Mouse (Mus musculus): Measurements from ENCODE around the gene Alg3. TPM values are rescaled to one million over a fixed set of nuclear protein-coding genes. Genes with fewer than 3 reads are reported as not detected.

The Alg3 gene
- polyA plus RNA-seq, 1 experiment from 2014 or later: 55.4 TPM

DNA sequence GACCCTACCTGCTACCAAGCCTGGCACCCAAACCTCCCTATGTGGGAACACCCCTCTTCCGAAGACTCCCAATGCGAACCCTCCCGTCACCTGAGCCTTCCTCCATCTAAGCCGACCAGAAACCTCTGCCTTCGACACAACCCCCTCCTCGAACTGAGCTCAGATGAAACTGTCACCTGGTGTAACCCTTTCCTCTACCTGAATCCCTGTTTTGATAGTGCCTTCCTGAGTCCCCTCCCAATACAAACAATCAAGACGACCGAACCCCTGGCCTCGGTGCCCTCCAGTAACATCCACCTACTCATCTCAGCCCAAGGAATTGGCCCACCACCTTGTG is 8.8 kb upstream of the Alg3 start:
- no peaks in the 10 kb centered on the region for H3K9me3 ChIP-seq (ENCODE audit: control insufficient read depth, low read length)
- 0 out of 2 replicates have a peak, but pooled peaks have one; percentile 10 for ATAC-seq (ENCODE audit: insufficient number of reproducible peaks, low FRiP score, low TSS enrichment, low read depth)
- under 1% methylated on average over 9 of the region's 9 CpGs for WGBS

GRCm38 (mm10) chr16:20619541-20620398 is 8.2 kb upstream of the Alg3 start:
- 2% methylated on average over 82 of the region's 83 CpGs for WGBS
- Histone ChIP-seq H3K36me3 (ENCODE audit: control insufficient read depth, insufficient read depth, low read length) (no peaks in the 10 kb centered on the region), H3K9ac (ENCODE audit: low read length) (no peak overlapping the region; the same call in 1 of the 2 replicates), H3K4me1 (ENCODE audit: control insufficient read depth, insufficient read depth, low read length) (peaks cover 16% of the 10 kb centered on the region), H3K27ac (replicated peaks; ENCODE audit: low read depth, low read length) (no peak overlapping the region), H3K4me2 (ENCODE audit: low read depth, severe bottlenecking) (peak overlapping the region; percentile 99), H3K27me3 (ENCODE audit: control insufficient read depth, insufficient read depth, low read length) (peaks cover 23% of the 10 kb centered on the region), H3K9me3 (ENCODE audit: control insufficient read depth, low read length) (no peaks in the 10 kb centered on the region), H3K4me3 (ENCODE audit: low read depth, low read length) (peak overlapping the region; percentile 72)
- DNase-seq (ENCODE audit: low spot score): peak; percentile 70
- peak; percentile 48; the same call in 1 of the 2 replicates for ATAC-seq (ENCODE audit: insufficient number of reproducible peaks, low FRiP score, low TSS enrichment, low read depth)

More for the DNA sequence above, 8.8 kb upstream of the Alg3 start:
- no peak overlapping the region for H3K27ac ChIP-seq (replicated peaks; ENCODE audit: low read depth, low read length)
- no peaks in the 10 kb centered on the region for H3K36me3 ChIP-seq (ENCODE audit: control insufficient read depth, insufficient read depth, low read length)
- H3K4me2 ChIP-seq (ENCODE audit: low read depth, severe bottlenecking): peak overlapping the region; percentile 99
- DNase-seq (ENCODE audit: low spot score): no peak
- H3K4me1 ChIP-seq (ENCODE audit: control insufficient read depth, insufficient read depth, low read length): peaks cover 16% of the 10 kb centered on the region
- H3K27me3 ChIP-seq (ENCODE audit: control insufficient read depth, insufficient read depth, low read length): peaks cover 23% of the 10 kb centered on the region
- H3K9ac ChIP-seq (ENCODE audit: low read length): no peak overlapping the region; the same call in 1 of the 2 replicates
- peak overlapping the region; percentile 72 for H3K4me3 ChIP-seq (ENCODE audit: low read depth, low read length)

DNA sequence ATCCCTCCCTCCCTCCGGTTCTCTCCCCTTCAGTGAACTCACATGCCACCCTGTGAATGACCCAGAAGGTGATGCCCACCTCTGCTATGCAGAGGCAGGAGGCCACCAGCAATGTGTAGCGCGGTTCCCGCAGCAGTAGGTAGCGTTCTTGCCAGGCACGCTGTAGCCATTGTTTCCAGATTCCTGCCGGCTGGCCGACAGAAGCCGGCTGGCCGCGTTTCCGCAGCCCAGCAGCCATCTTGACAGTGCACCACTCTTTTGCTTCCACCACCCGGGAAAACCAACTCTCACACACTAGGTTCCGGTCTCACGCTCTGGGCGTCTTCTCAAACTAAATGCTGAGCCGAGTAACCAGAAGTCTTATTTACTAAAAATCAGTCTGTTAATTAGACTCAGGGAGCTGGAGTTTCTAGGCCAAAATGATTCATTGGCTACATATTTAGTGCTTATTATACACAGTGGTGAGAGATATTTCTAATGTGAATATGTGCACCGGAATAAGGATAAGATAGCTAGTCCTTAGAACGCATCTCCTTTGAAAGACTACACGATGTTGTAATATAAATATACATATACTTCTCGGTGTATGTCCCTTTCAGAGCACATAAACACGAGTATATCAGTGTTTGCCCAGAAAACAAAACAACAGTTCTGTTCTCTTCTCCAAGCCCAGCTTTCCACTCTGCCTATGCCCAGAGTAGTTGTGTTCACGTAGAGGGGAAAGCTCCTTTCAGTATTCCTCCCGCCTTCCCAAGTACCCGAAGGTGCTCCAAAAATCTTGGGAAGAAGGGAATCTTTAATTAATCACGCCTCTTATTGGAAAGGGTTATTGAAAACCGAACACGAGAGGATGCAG is 806 bp downstream of the Alg3 start:
- H3K36me3 ChIP-seq (ENCODE audit: control insufficient read depth, insufficient read depth, low read length): peaks cover 8% of the 10 kb centered on the region; the same call in 1 of the 2 replicates
- ATAC-seq (ENCODE audit: insufficient number of reproducible peaks, low FRiP score, low TSS enrichment, low read depth): peak; percentile 56; the same call in 1 of the 2 replicates
- no peaks in the 10 kb centered on the region for H3K27me3 ChIP-seq (ENCODE audit: control insufficient read depth, insufficient read depth, low read length)
- DNase-seq (ENCODE audit: low spot score): peak; percentile 89
- H3K9me3 ChIP-seq (ENCODE audit: control insufficient read depth, low read length): no peaks in the 10 kb centered on the region
- under 1% methylated on average over 28 of the region's 28 CpGs for WGBS
- H3K27ac ChIP-seq (replicated peaks; ENCODE audit: low read depth, low read length): peak overlapping the region; percentile 60; the same call in 1 of the 2 replicates
- H3K9ac ChIP-seq (ENCODE audit: low read length): peak overlapping the region; percentile 88
- peaks cover 3% of the 10 kb centered on the region; the same call in 1 of the 2 replicates for H3K4me1 ChIP-seq (ENCODE audit: control insufficient read depth, insufficient read depth, low read length)
- peak overlapping the region; percentile 87 for H3K4me2 ChIP-seq (ENCODE audit: low read depth, severe bottlenecking)
- peak overlapping the region; percentile 68 for H3K4me3 ChIP-seq (ENCODE audit: low read depth, low read length)

DNA sequence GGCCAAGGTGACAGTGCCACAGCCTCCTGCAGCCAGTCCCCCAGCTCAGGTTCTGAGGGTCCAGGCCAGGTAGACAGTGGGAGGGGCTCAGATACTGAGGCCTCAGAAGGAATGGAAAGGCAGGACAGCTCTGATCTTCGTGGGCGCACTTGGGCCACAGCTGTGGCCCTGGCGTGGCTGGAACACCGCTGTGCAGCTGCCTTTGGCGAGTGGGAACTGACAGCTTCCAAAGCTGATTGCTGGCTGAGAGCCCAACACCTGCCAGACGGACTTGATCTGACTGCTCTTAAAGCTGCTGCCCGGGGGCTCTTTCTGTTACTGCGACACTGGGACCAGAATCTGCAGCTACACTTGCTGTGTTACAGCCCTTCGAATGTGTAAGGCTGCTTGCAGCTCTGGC is 6.8 kb downstream of the Alg3 start:
- H3K36me3 ChIP-seq (ENCODE audit: control insufficient read depth, insufficient read depth, low read length): peaks cover 8% of the 10 kb centered on the region; the same call in 1 of the 2 replicates
- WGBS: 87% methylated on average over 9 of the region's 9 CpGs
- no peak for DNase-seq (ENCODE audit: low spot score)

GRCm38 (mm10) chr16:20600511-20600910 is 11.0 kb downstream of the Alg3 start:
- Histone ChIP-seq H3K27me3 (ENCODE audit: control insufficient read depth, insufficient read depth, low read length) (no peaks in the 10 kb centered on the region), H3K9ac (ENCODE audit: low read length) (no peak overlapping the region), H3K4me2 (ENCODE audit: low read depth, severe bottlenecking) (no peak overlapping the region), H3K4me3 (ENCODE audit: low read depth, low read length) (no peak overlapping the region), H3K36me3 (ENCODE audit: control insufficient read depth, insufficient read depth, low read length) (no peaks in the 10 kb centered on the region), H3K4me1 (ENCODE audit: control insufficient read depth, insufficient read depth, low read length) (no peaks in the 10 kb centered on the region), H3K27ac (replicated peaks; ENCODE audit: low read depth, low read length) (no peak overlapping the region), H3K9me3 (ENCODE audit: control insufficient read depth, low read length) (no peaks in the 10 kb centered on the region)
- ATAC-seq (ENCODE audit: insufficient number of reproducible peaks, low FRiP score, low TSS enrichment, low read depth): no peak
- 81% methylated on average over 5 of the region's 5 CpGs for WGBS
- no peak for DNase-seq (ENCODE audit: low spot score)

More for the DNA sequence above, 6.8 kb downstream of the Alg3 start:
- no peak for ATAC-seq (ENCODE audit: insufficient number of reproducible peaks, low FRiP score, low TSS enrichment, low read depth)
- H3K4me2 ChIP-seq (ENCODE audit: low read depth, severe bottlenecking): no peak overlapping the region
- no peak overlapping the region for H3K4me3 ChIP-seq (ENCODE audit: low read depth, low read length)
- no peaks in the 10 kb centered on the region for H3K27me3 ChIP-seq (ENCODE audit: control insufficient read depth, insufficient read depth, low read length)
- H3K4me1 ChIP-seq (ENCODE audit: control insufficient read depth, insufficient read depth, low read length): peaks cover 2% of the 10 kb centered on the region; the same call in 1 of the 2 replicates
- H3K9ac ChIP-seq (ENCODE audit: low read length): no peak overlapping the region
- H3K9me3 ChIP-seq (ENCODE audit: control insufficient read depth, low read length): no peaks in the 10 kb centered on the region
- H3K27ac ChIP-seq (replicated peaks; ENCODE audit: low read depth, low read length): no peak overlapping the region

DNA sequence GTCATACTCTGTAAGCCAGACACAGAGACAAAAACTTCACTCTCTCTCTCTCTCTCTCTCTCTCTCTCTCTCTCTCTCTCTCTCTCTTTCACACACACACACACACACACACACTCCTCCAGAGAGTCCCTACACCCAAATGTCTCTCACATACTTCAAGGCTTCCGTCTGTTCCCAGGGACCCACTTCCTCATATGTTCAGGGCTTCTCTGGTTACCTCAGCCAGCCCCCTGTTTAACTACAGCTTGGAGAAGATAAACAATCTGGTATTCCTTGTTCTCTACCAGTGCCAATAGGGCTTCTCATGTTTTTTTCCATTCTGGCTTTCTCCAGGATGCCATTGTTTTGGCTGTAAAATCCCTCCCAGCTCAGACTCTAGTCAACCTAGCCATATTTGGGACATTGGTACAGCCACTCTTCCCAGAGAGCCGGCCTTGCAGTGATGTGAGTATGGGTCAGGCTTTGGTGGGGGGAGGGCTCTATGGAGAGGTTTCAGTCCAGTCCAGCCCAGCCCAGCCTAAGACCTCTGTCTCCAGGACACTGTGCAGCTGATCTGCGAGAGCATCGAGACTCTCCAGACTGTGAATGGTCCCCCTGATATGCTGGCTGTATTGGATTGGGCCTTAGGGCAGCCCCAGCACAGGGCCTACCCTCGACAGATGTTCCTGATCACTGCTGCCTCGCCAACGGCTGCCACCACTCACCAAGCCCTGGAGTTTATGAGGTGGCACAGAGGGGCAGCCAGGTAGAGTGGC is 14.7 kb downstream of the Alg3 start:
- DNase-seq (ENCODE audit: low spot score): no peak
- Histone ChIP-seq H3K9ac (ENCODE audit: low read length) (no peak overlapping the region), H3K4me2 (ENCODE audit: low read depth, severe bottlenecking) (no peak overlapping the region), H3K27me3 (ENCODE audit: control insufficient read depth, insufficient read depth, low read length) (peaks cover 11% of the 10 kb centered on the region), H3K4me1 (ENCODE audit: control insufficient read depth, insufficient read depth, low read length) (no peaks in the 10 kb centered on the region), H3K9me3 (ENCODE audit: control insufficient read depth, low read length) (no peaks in the 10 kb centered on the region), H3K36me3 (ENCODE audit: control insufficient read depth, insufficient read depth, low read length) (no peaks in the 10 kb centered on the region), H3K27ac (replicated peaks; ENCODE audit: low read depth, low read length) (no peak overlapping the region), H3K4me3 (ENCODE audit: low read depth, low read length) (no peak overlapping the region)
- WGBS: 53% methylated on average over 7 of the region's 7 CpGs
- no peak for ATAC-seq (ENCODE audit: insufficient number of reproducible peaks, low FRiP score, low TSS enrichment, low read depth)

- H3K36me3 ChIP-seq (ENCODE audit: control insufficient read depth, insufficient read depth, low read length): no peaks in the 10 kb centered on the region
- H3K4me2 ChIP-seq (ENCODE audit: low read depth, severe bottlenecking): no peak overlapping the region
- H3K4me1 ChIP-seq (ENCODE audit: control insufficient read depth, insufficient read depth, low read length): peaks cover 7% of the 10 kb centered on the region; the same call in 1 of the 2 replicates
- H3K27ac ChIP-seq (replicated peaks; ENCODE audit: low read depth, low read length): no peak overlapping the region
- no peak for DNase-seq (ENCODE audit: low spot score)
- peaks cover 22% of the 10 kb centered on the region for H3K27me3 ChIP-seq (ENCODE audit: control insufficient read depth, insufficient read depth, low read length)
- no peaks in the 10 kb centered on the region for H3K9me3 ChIP-seq (ENCODE audit: control insufficient read depth, low read length)
- no peak overlapping the region for H3K4me3 ChIP-seq (ENCODE audit: low read depth, low read length)
- no peak overlapping the region for H3K9ac ChIP-seq (ENCODE audit: low read length)
- no peak for ATAC-seq (ENCODE audit: insufficient number of reproducible peaks, low FRiP score, low TSS enrichment, low read depth)
- 81% methylated on average over 4 of the region's 4 CpGs for WGBS
Measured at GRCm38 (mm10) chr16:20595737-20596136, 15.8 kb downstream of the Alg3 start.

Data from limb, embryonic 11.5 days (tissue).